Mouse (Mus musculus) retina, adult 2 months (tissue): ENCODE measurements around the gene Olfr399.

Experiments
- DNase-seq: peaks from one replicate; pipeline ENCODE4 v3.0.0-alpha.2; 2012; ENCODE audit warnings: low read depth, low spot score

Olfr399 gene

GRCm38 (mm10) chr11:74056451-74056850 lies at the start of gene Olfr399, which contains the start of gene Olfr139:
Gene Olfr399, minus strand, starts transcription at chr11:74056615.
Gene Olfr139, minus strand, starts transcription at chr11:74056551.
- DNase-seq: no peak

DNA sequence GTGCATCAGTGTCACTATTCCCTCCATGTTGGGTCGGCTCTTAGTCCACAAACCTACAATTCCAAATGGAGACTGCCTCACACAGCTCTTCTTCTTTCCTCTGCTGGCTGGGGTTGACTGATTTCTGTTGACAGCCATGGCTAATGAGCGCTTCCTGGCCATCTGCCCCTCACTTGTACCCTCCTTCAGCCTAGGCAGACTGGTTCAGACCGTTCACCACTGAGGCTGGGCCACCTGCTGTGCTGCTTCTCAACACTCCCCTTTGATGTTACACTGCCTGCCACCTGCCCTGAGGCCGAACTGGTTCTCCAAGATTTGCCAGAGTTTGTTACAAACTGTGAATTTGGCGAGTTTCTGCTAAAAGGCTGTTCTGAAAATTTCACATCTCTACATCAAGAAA lies 48.7 kb upstream of the Olfr399 start:
- DNase-seq: no peak

DNA sequence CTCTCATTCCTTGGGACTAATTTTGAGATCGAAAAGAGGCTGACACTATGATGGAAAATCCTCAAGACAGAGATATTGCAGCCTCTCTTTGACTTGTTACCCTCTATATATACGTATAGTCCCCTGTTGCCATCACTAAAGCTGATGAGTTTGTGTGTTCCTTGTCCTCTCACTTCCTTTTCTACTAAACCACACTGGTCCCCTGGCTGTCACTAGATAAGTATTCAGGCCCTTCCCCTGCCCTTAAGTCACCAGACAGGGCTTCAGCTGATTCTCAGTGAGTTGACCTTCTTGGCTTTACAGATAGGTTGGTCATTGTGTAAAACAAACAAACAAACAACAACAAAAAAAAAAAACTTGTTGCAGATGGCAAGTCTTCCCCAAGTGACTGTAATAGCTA lies 45.1 kb upstream of the Olfr399 start:
- no peak for DNase-seq

DNA sequence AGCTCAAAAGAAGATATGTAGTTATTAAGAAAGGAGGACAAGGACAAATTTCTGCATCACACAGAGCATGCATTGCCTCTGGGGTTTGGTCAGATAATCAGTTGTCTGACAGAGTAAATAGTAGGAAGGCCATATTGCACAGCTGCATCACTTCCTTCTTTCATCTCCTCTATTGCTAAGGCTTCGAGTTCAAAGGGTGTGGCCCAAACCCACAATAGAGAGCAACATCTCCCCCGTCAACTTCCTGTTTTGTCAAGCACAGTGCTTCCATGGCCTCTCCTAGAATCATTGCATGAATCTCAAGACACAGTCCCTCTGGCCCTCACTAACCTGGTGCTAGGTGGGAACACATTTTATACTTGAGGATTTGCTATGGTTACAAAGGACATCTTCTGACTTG lies 44.3 kb upstream of the Olfr399 start:
- no peak for DNase-seq

DNA sequence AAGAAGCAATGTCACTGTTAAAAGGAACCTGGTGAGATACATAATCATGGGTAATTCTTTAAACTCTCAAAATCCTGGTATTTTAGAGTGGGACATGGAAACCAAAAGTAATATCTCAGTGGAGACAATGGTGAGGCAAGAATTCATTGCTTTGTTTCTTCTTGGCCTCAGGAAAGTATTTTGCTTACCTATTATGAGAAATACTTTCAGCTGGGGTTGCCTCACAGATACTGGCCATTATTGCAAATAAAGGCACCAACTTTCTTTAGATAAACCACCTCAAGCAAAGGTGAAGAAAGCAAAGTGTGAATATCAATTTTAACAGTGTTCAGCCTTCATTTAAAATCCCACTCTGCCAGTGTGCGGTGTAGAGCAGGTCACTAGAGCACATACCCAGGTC lies 13.2 kb upstream of the Olfr399 start, which contains the start of gene Zfp616:
Gene Zfp616, plus strand, starts transcription at position 301 of the 400 bp plus-strand sequence.
- no peak for DNase-seq

DNA sequence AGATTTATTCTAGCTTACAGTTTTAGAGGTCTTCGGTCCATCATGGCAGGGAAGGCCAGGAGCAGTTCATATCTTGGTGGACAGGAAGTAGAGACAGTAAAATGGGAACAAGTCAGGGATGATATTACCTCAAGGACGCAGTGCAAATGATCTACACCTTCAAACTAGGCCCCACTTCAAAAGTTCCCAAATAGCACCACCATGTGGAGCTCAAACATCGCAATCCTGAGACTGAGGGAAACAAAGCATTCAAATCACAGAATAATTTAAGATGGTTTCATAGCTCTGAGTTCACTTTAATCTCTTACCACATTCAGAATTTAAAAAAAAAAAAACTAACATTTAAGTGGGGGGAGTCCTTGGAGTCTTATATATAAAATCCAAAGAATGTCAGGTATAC lies 5.1 kb downstream of the Olfr399 start:
- DNase-seq: no peak
